Mouse (Mus musculus): ENCODE results near the gene Arhgap1. TPM values are rescaled to one million over a fixed set of nuclear protein-coding genes. Genes with fewer than 3 reads are reported as not detected.

Gene Arhgap1
- polyA plus RNA-seq, 1 experiment from 2014 or later: 125 TPM

GRCm38 (mm10) chr2:91655827-91656226, 6.2 kb downstream of the Arhgap1 start:
- H3K9ac ChIP-seq: no peak overlapping the region
- H3K4me1 ChIP-seq (ENCODE audit: insufficient read depth): 0 out of 2 replicates have a peak, but pooled peaks cover 6% of the 10 kb centered on the region
- no peak overlapping the region for H3K4me3 ChIP-seq (ENCODE audit: low read depth, low read length)
- ATAC-seq (ENCODE audit: insufficient read depth) (peak; percentile 42; the same call in 1 of the 2 replicates), DNase-seq (peak; percentile 43)
- peak overlapping the region; percentile 79 for H3K27ac ChIP-seq (ENCODE audit: low read depth)
- no peak overlapping the region for H3K4me2 ChIP-seq
- no peaks in the 10 kb centered on the region for H3K9me3 ChIP-seq (ENCODE audit: low read depth, low read length)
- WGBS: 40% methylated on average over 6 of the region's 6 CpGs
- H3K36me3 ChIP-seq (ENCODE audit: insufficient read depth): peaks cover 71% of the 10 kb centered on the region
- TF ChIP-seq CTCF (IDR thresholded peaks at IDR 0.05; ENCODE audit: low read depth): no peak
- H3K27me3 ChIP-seq (ENCODE audit: insufficient read depth, low read length): no peaks in the 10 kb centered on the region

- Histone ChIP-seq H3K4me3 (ENCODE audit: low read depth, low read length) (no peak overlapping the region), H3K4me2 (no peak overlapping the region), H3K36me3 (ENCODE audit: insufficient read depth) (peaks cover 79% of the 10 kb centered on the region), H3K9me3 (ENCODE audit: low read depth, low read length) (no peaks in the 10 kb centered on the region), H3K9ac (no peak overlapping the region), H3K27ac (ENCODE audit: low read depth) (peak overlapping the region; percentile 79), H3K27me3 (ENCODE audit: insufficient read depth, low read length) (no peaks in the 10 kb centered on the region), H3K4me1 (ENCODE audit: insufficient read depth) (0 out of 2 replicates have a peak, but pooled peaks cover 6% of the 10 kb centered on the region)
- peak; percentile 62 for DNase-seq
- WGBS: 49% methylated on average over 8 of the region's 8 CpGs
- TF ChIP-seq CTCF (IDR thresholded peaks at IDR 0.05; ENCODE audit: low read depth): peak; percentile 66
- peak; percentile 69; the same call in 1 of the 2 replicates for ATAC-seq (ENCODE audit: insufficient read depth)
Measured at GRCm38 (mm10) chr2:91656774-91657173, 7.1 kb downstream of the Arhgap1 start.

GRCm38 (mm10) chr2:91659657-91660056, 10.0 kb downstream of the Arhgap1 start:
- Histone ChIP-seq H3K9ac (no peak overlapping the region), H3K9me3 (ENCODE audit: low read depth, low read length) (no peaks in the 10 kb centered on the region), H3K4me3 (ENCODE audit: low read depth, low read length) (no peak overlapping the region), H3K36me3 (ENCODE audit: insufficient read depth) (peaks cover 85% of the 10 kb centered on the region), H3K27me3 (ENCODE audit: insufficient read depth, low read length) (no peaks in the 10 kb centered on the region), H3K4me2 (no peak overlapping the region), H3K27ac (ENCODE audit: low read depth) (no peak overlapping the region), H3K4me1 (ENCODE audit: insufficient read depth) (0 out of 2 replicates have a peak, but pooled peaks cover 6% of the 10 kb centered on the region)
- no peak for DNase-seq
- 93% methylated on average over 8 of the region's 8 CpGs for WGBS
- ATAC-seq (ENCODE audit: insufficient read depth): no peak
- no peak for TF ChIP-seq CTCF (IDR thresholded peaks at IDR 0.05; ENCODE audit: low read depth)

- 92% methylated on average over 6 of the region's 6 CpGs for WGBS
- Histone ChIP-seq H3K9ac (no peak overlapping the region), H3K27me3 (ENCODE audit: insufficient read depth, low read length) (no peaks in the 10 kb centered on the region), H3K4me2 (no peak overlapping the region), H3K4me1 (ENCODE audit: insufficient read depth) (0 out of 2 replicates have a peak, but pooled peaks cover 5% of the 10 kb centered on the region), H3K4me3 (ENCODE audit: low read depth, low read length) (no peak overlapping the region), H3K36me3 (ENCODE audit: insufficient read depth) (peaks cover 82% of the 10 kb centered on the region), H3K27ac (ENCODE audit: low read depth) (no peak overlapping the region), H3K9me3 (ENCODE audit: low read depth, low read length) (no peaks in the 10 kb centered on the region)
- no peak for DNase-seq
- no peak for TF ChIP-seq CTCF (IDR thresholded peaks at IDR 0.05; ENCODE audit: low read depth)
- ATAC-seq (ENCODE audit: insufficient read depth): no peak
Measured at GRCm38 (mm10) chr2:91660981-91661380, 11.3 kb downstream of the Arhgap1 start.

- DNase-seq (no peak), ATAC-seq (ENCODE audit: insufficient read depth) (no peak)
- H3K27me3 ChIP-seq (ENCODE audit: insufficient read depth, low read length): no peaks in the 10 kb centered on the region
- H3K36me3 ChIP-seq (ENCODE audit: insufficient read depth): peaks cover 81% of the 10 kb centered on the region
- no peak overlapping the region for H3K4me2 ChIP-seq
- H3K4me1 ChIP-seq (ENCODE audit: insufficient read depth): no peaks in the 10 kb centered on the region
- H3K9me3 ChIP-seq (ENCODE audit: low read depth, low read length): no peaks in the 10 kb centered on the region
- H3K4me3 ChIP-seq (ENCODE audit: low read depth, low read length): no peak overlapping the region
- H3K27ac ChIP-seq (ENCODE audit: low read depth): no peak overlapping the region
- H3K9ac ChIP-seq: no peak overlapping the region
- no peak for TF ChIP-seq CTCF (IDR thresholded peaks at IDR 0.05; ENCODE audit: low read depth)
Measured at GRCm38 (mm10) chr2:91664780-91665179, 15.1 kb downstream of the Arhgap1 start.

GRCm38 (mm10) chr2:91666386-91666910, 16.8 kb downstream of the Arhgap1 start:
- WGBS: 87% methylated on average over 6 of the region's 6 CpGs
- H3K36me3 ChIP-seq (ENCODE audit: insufficient read depth): peaks cover 89% of the 10 kb centered on the region
- H3K9ac ChIP-seq: no peak overlapping the region
- ATAC-seq (ENCODE audit: insufficient read depth) (no peak), DNase-seq (no peak)
- no peaks in the 10 kb centered on the region for H3K27me3 ChIP-seq (ENCODE audit: insufficient read depth, low read length)
- no peak overlapping the region for H3K27ac ChIP-seq (ENCODE audit: low read depth)
- no peak overlapping the region for H3K4me3 ChIP-seq (ENCODE audit: low read depth, low read length)
- H3K4me2 ChIP-seq: no peak overlapping the region
- H3K4me1 ChIP-seq (ENCODE audit: insufficient read depth): no peaks in the 10 kb centered on the region
- no peaks in the 10 kb centered on the region for H3K9me3 ChIP-seq (ENCODE audit: low read depth, low read length)
- no peak for TF ChIP-seq CTCF (IDR thresholded peaks at IDR 0.05; ENCODE audit: low read depth)

- WGBS: 54% methylated on average over 2 of the region's 2 CpGs
- ATAC-seq (ENCODE audit: insufficient read depth): no peak
- no peak for DNase-seq
- no peak overlapping the region for H3K9ac ChIP-seq
- no peak for TF ChIP-seq CTCF (IDR thresholded peaks at IDR 0.05; ENCODE audit: low read depth)
- no peaks in the 10 kb centered on the region for H3K4me1 ChIP-seq (ENCODE audit: insufficient read depth)
- H3K4me2 ChIP-seq: no peak overlapping the region
- no peak overlapping the region for H3K27ac ChIP-seq (ENCODE audit: low read depth)
- H3K4me3 ChIP-seq (ENCODE audit: low read depth, low read length): no peak overlapping the region
- peaks cover 90% of the 10 kb centered on the region for H3K36me3 ChIP-seq (ENCODE audit: insufficient read depth)
- no peaks in the 10 kb centered on the region for H3K9me3 ChIP-seq (ENCODE audit: low read depth, low read length)
- H3K27me3 ChIP-seq (ENCODE audit: insufficient read depth, low read length): no peaks in the 10 kb centered on the region
Measured at GRCm38 (mm10) chr2:91667747-91668146, 18.1 kb downstream of the Arhgap1 start.
